Mouse (Mus musculus) liver, postnatal 0 days (tissue): ENCODE data around the gene Cep112. TPM values are rescaled to one million over a fixed set of nuclear protein-coding genes. Genes with fewer than 3 reads are reported as not detected.

ENCODE experiments used
- ATAC-seq: fragments of 200-750 bp; cut with Nextera tagmentation; 2 replicates; pipeline ENCODE4 v1.8.0; 2017; ENCODE audit warnings: mild to moderate bottlenecking, moderate library complexity
- DNase-seq: peaks from one replicate; pipeline ENCODE4 v3.0.0-alpha.2; 2016
- H3K27ac ChIP-seq: fragments of 300-500 bp; sonication (generic); 2 replicates; pipeline ENCODE4 v1.5.1; 2014; ENCODE audit warnings: antibody characterized with exemption, moderate library complexity, mild to moderate bottlenecking, low read depth
- H3K27me3 ChIP-seq: fragments of 300-500 bp; sonication (generic); 2 replicates; pipeline ENCODE4 v1.6.1; 2014; ENCODE audit warnings: low read length, control low read depth, mixed read lengths; ENCODE audit not compliant: insufficient read depth
- H3K36me3 ChIP-seq: fragments of 300-500 bp; sonication (generic); replicated peaks from 2 replicates; pipeline ENCODE4 v1.6.1; 2014; ENCODE audit warnings: mild to moderate bottlenecking, control low read depth, low read length, moderate library complexity, mixed read lengths; ENCODE audit not compliant: insufficient read depth
- H3K4me1 ChIP-seq: fragments of 300-500 bp; sonication (generic); 2 replicates; pipeline ENCODE4 v1.6.1; 2014; ENCODE audit warnings: antibody characterized with exemption, mild to moderate bottlenecking, control low read depth; ENCODE audit not compliant: insufficient read depth
- H3K4me2 ChIP-seq: fragments of 300-500 bp; sonication (generic); 2 replicates; pipeline ENCODE4 v1.6.1; 2014; ENCODE audit warnings: low read depth, mild to moderate bottlenecking, low read length, moderate library complexity, mixed read lengths
- H3K4me3 ChIP-seq: fragments of 300-500 bp; sonication (generic); 2 replicates; pipeline ENCODE4 v1.5.1; 2014; ENCODE audit warnings: low read depth, low read length
- H3K9ac ChIP-seq: fragments of 300-500 bp; sonication (generic); replicated peaks from 2 replicates; pipeline ENCODE4 v1.6.1; 2014; ENCODE audit warnings: mild to moderate bottlenecking, moderate library complexity
- H3K9me3 ChIP-seq: fragments of 300-500 bp; sonication (generic); 2 replicates; pipeline ENCODE4 v1.6.1; 2016; ENCODE audit warnings: mild to moderate bottlenecking, control low read depth, low read length, mixed read lengths
- CTCF ChIP-seq: sonication (generic); IDR thresholded peaks from 2 replicates; pipeline ENCODE4 v1.5.1; 2016; ENCODE audit warnings: antibody characterized with exemption, low read depth
- EP300 ChIP-seq: IDR thresholded peaks from 2 replicates; pipeline ENCODE4 v1.6.1; 2016; ENCODE audit warnings: antibody characterized with exemption, low read depth, mild to moderate bottlenecking
- WGBS: fragments of 180-500 bp; shearing (Covaris S2); extraction: QIAGEN DNeasy Blood & Tissue Kit; methylation state at CpG from one replicate; pipeline ENCODE4 v1.1.7; 2014; ENCODE audit not compliant: insufficient replicate concordance; 5-methylcytosine and 5-hydroxymethylcytosine counted together
- polyA plus RNA-seq: library from polyadenylated mRNA; unstranded; fragments of >200 nt; fragmentation: Nextera tagmentation; extraction: Ambion mirVana; gene quantifications from 2 replicates; pipeline ENCODE4 v1.2.1, GENCODE M21; 2015

The Cep112 gene
- polyA plus RNA-seq, 1 experiment from 2014 or later: 1.1 TPM

- Histone ChIP-seq H3K9ac (no peak overlapping the region), H3K4me1 (no peaks in the 10 kb centered on the region), H3K4me3 (no peak overlapping the region), H3K27ac (no peak overlapping the region), H3K4me2 (no peak overlapping the region), H3K9me3 (no peaks in the 10 kb centered on the region), H3K27me3 (no peaks in the 10 kb centered on the region), H3K36me3 (no peaks in the 10 kb centered on the region)
- DNase-seq: no peak
- no peak for ATAC-seq
- TF ChIP-seq EP300 (no peak), CTCF (no peak)
- 74% methylated on average over 7 of the region's 7 CpGs for WGBS
Observed at GRCm38 (mm10) chr11:108753361-108754240, 328.6 kb downstream of the Cep112 start.

- Histone ChIP-seq H3K4me1 (no peaks in the 10 kb centered on the region), H3K36me3 (no peaks in the 10 kb centered on the region), H3K4me3 (no peak overlapping the region), H3K4me2 (no peak overlapping the region), H3K9me3 (no peaks in the 10 kb centered on the region), H3K9ac (no peak overlapping the region), H3K27me3 (no peaks in the 10 kb centered on the region), H3K27ac (no peak overlapping the region)
- no peak for DNase-seq
- 77% methylated on average over 2 of the region's 2 CpGs for WGBS
- no peak for TF ChIP-seq CTCF
- no peak for TF ChIP-seq EP300
- no peak for ATAC-seq
Observed at GRCm38 (mm10) chr11:108757211-108757610, 332.2 kb downstream of the Cep112 start.

- no peak for DNase-seq
Observed at GRCm38 (mm10) chr11:108757626-108758430, 332.8 kb downstream of the Cep112 start.

GRCm38 (mm10) chr11:108770064-108770463 lies 345.1 kb downstream of the Cep112 start:
- Histone ChIP-seq H3K27ac (no peak overlapping the region), H3K9me3 (no peaks in the 10 kb centered on the region), H3K36me3 (no peaks in the 10 kb centered on the region), H3K4me1 (no peaks in the 10 kb centered on the region), H3K4me3 (no peak overlapping the region), H3K4me2 (no peak overlapping the region), H3K27me3 (no peaks in the 10 kb centered on the region), H3K9ac (no peak overlapping the region)
- no peak for DNase-seq
- no peak for ATAC-seq
- 71% methylated on average over 3 of the region's 3 CpGs for WGBS
- TF ChIP-seq CTCF (no peak), EP300 (no peak)

More at GRCm38 (mm10) chr11:108757626-108758430, 332.8 kb downstream of the Cep112 start:
- Histone ChIP-seq H3K4me3 (no peak overlapping the region), H3K4me1 (no peaks in the 10 kb centered on the region), H3K27ac (no peak overlapping the region), H3K4me2 (no peak overlapping the region), H3K9ac (no peak overlapping the region), H3K27me3 (no peaks in the 10 kb centered on the region), H3K36me3 (no peaks in the 10 kb centered on the region), H3K9me3 (no peaks in the 10 kb centered on the region)
- no peak for ATAC-seq
- TF ChIP-seq CTCF (no peak), EP300 (no peak)
- 42% methylated on average over 6 of the region's 6 CpGs for WGBS

GRCm38 (mm10) chr11:108774019-108774670 lies 349.2 kb downstream of the Cep112 start:
- H3K9ac ChIP-seq: no peak overlapping the region
- no peak overlapping the region for H3K27ac ChIP-seq
- no peak overlapping the region for H3K4me2 ChIP-seq
- no peak overlapping the region for H3K4me3 ChIP-seq
- WGBS: 69% methylated on average over 6 of the region's 6 CpGs
- H3K9me3 ChIP-seq: no peaks in the 10 kb centered on the region
- no peak for DNase-seq
- no peak for ATAC-seq
- TF ChIP-seq EP300: no peak
- TF ChIP-seq CTCF: no peak
- no peaks in the 10 kb centered on the region for H3K36me3 ChIP-seq
- no peaks in the 10 kb centered on the region for H3K27me3 ChIP-seq
- H3K4me1 ChIP-seq: no peaks in the 10 kb centered on the region

GRCm38 (mm10) chr11:108777158-108777557 lies 352.2 kb downstream of the Cep112 start:
- ATAC-seq (no peak), DNase-seq (no peak)
- 53% methylated on average over 3 of the region's 3 CpGs for WGBS
- no peaks in the 10 kb centered on the region for H3K36me3 ChIP-seq
- no peak for TF ChIP-seq CTCF
- TF ChIP-seq EP300: no peak
- H3K4me2 ChIP-seq: no peak overlapping the region
- H3K9ac ChIP-seq: no peak overlapping the region
- no peak overlapping the region for H3K27ac ChIP-seq
- no peak overlapping the region for H3K4me3 ChIP-seq
- H3K4me1 ChIP-seq: no peaks in the 10 kb centered on the region
- H3K27me3 ChIP-seq: no peaks in the 10 kb centered on the region
- H3K9me3 ChIP-seq: no peaks in the 10 kb centered on the region
